Mouse (Mus musculus) forelimb bud, embryonic 11.5 days (tissue): ENCODE results near the gene Fbxl7.
A peak's percentile ranks its signal among the peaks of the same experiment; 100 is the strongest.
"Not testable (repeated sequence)": the region's sequence is repeated elsewhere in the genome, so short reads cannot be mapped to it uniquely, and the experiment has no call there.

Source experiments
- DNase-seq: peaks from one replicate; pipeline ENCODE4 v3.0.0-alpha.2; 2012; ENCODE audit warnings: low read depth, low spot score

Fbxl7 gene

DNA sequence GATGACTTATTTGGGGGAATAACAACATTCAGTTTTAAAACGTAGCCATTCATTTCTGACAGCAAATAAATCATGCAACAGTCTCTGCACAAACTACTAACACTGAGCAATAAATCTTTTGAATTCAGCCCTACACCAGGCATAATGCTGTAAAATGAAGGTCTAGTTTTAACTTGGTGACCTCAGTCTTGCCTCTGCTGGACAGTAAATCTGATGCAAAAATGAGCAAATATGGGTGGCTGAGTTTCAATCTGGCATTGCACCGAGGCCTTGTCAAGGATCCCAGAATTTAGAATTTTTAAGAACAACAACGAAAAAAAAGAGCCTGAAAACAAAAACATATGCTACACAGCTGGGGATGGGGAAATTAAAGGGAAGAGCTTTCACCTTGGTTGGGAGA lies 85.8 kb downstream of the Fbxl7 start:
- DNase-seq, result no peak

GRCm38 (mm10) chr15:26804046-26804445 lies 91.3 kb downstream of the Fbxl7 start:
- DNase-seq, result no peak

- no peak for DNase-seq
Observed at GRCm38 (mm10) chr15:26799457-26800021, 95.8 kb downstream of the Fbxl7 start.

- DNase-seq, result no peak
Observed at GRCm38 (mm10) chr15:26795937-26796336, 99.4 kb downstream of the Fbxl7 start.

DNA sequence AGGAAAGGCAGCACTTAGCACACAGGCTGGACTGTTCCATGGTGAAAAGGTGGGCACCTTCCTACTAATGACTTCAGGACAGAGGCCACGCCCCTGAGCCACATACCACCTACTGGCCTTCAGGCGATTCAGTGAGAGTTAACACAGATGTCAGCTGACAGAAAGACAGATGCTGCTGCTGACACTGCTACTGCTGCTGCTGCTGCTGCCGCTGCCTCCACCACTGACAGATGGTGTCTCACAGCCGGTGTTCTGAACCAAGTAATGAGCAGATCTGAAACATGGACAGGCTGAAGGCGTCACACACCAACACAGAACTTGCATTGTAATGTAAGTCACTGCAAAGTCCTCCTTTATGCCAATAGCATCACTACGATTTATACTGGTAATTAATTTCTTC lies 99.9 kb downstream of the Fbxl7 start:
- DNase-seq, result peak; percentile 36

GRCm38 (mm10) chr15:26787148-26787547 lies 108.2 kb downstream of the Fbxl7 start:
- DNase-seq, result no peak

DNA sequence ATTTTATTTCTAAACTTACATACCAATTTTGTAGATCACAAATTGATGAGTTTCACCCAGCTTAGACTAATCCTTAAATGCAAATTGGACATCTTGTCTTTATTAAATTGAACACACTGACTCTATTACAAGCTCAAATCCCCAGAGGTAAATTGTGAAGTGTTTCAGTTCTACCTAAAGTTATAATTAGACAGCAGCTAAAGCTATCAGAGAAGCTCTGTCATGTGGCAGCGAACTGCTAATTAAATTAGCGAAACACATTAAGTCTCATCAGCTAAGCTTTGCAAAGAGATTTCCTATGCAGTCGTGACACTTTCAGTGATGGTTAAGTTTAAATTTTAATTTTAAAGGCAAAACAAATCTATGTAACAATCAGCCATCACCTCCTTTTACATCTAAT lies 114.8 kb downstream of the Fbxl7 start:
- no peak for DNase-seq

DNA sequence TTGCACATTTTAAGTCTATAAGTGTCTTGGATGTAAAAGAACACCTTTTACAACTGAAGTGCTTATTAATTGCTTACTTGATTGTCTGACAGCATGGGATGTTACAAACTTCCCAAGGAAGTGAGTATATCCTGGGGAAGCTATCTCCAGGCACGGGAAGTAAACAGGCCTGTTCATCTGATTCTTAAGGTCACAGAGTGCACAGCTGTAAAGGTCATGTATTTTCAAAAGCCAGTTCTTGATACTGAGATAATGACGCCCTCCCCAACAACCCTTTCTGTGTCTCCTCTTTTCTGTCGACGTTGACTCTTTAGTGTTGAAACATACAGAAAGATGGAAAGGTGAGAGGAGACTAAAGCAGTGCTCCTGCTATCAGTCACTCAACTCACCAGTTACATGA lies 116.3 kb downstream of the Fbxl7 start:
- no peak for DNase-seq

GRCm38 (mm10) chr15:26775720-26776119 lies 119.7 kb downstream of the Fbxl7 start:
- DNase-seq, result no peak

GRCm38 (mm10) chr15:26774895-26775294 lies 120.5 kb downstream of the Fbxl7 start:
- no peak for DNase-seq

GRCm38 (mm10) chr15:26761651-26762050 lies 133.7 kb downstream of the Fbxl7 start:
- DNase-seq, result no peak

DNA sequence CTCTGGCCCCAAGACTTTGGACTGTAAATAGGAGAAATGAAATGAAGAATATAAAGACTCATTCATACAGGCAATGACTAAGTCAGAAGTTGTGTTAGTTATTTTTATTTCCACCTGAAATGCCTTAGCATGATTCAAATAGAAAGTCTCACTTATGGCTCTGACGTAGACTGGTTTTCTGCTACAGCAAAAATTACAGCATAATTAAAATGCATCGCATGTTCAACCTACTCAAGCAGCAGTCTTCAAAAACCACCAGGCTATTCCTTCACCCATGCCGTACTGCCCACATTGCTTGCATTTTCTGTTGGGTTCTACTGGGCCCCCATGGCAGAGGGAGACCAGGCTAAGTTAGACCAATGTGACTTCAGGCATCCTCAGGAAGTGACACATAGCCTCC lies 146.9 kb downstream of the Fbxl7 start:
- no peak for DNase-seq

DNA sequence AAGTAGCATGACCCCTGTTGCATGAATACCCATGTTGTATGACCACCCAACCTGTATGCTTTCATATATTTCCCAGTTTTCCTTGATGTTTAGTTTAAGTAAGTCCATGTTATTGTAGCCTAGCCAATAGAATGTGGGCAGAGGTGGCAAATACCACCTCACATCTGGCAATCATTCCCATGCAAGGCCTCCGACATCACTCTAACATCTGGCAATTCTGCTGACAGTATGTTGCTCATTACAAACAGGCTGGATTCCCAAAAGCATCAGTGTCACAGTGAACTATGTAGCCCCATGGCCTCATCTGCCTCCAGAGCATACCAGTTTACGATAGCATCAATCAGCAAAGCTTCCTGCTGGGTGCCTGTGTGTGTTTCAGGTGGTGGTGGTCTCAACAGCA lies 163.0 kb downstream of the Fbxl7 start:
- peak; percentile 52 for DNase-seq

DNA sequence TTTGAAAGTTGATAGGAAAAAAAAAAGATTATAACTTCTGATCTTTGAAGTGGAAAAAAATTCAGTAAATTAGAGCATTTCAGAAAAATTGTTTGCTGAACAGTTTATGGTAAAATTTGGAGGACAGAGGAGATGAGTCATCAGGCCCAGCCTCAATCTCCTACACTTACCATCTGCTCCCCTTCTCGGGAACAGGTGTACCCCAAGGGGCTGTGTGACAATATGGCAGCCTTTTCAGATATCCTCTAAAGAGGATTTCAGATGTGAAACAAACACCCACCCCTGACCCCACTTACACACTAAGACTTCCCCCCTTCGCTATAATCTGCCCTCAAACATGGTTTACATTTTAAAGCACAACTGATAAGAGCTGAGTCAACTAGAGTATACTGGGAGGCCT lies 164.6 kb downstream of the Fbxl7 start:
- no peak for DNase-seq

DNA sequence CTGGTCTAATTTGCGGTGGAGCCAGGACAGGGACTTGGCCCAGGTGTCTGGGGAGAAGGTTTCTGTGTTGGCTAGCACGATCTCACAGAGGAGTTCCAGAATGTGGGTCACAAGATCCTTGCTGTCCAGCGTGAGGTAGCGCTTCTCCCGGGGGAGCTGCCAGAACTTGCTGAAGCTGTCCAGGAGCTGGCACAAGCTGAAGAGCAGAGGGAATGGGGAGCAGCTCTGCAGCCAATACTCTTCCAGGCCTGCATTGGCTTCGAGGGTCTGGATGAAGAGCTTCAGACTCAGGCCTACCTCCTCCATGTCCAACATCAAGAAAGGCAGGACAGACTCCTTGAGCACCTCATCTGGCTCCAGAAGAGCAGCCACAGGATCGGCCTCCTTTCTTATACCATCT lies 166.0 kb downstream of the Fbxl7 start:
- DNase-seq, result not testable (repeated sequence)

DNA sequence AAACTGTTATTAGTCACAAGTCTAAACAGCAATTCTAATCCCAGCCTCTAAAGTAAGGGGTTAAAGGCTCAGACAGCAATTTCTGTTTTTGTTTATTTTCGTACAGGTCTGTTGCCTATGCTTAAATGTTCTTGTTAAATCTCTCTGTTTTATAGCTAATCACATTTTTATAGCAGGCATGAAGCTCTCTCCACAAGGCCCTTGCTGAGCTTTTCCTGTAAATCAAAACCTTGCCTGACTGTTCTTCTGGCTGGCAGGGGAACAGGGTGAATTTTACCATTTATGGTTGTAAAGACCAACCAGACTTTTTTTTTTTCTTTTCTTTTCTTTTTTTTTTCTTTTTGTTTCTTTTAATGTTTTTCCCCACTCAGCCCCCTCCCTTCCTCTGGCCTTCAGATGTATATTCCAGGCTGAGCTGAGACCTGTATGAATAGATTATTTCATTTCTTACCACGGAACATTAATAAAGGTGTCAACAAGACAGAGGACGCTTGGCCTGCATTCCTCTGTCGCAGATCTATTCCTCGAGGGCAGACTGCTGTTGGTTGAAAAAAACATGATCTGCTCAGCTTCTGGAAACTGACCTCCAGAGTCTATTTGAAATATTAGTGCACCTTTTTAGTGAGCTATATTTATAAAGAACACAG lies 176.9 kb downstream of the Fbxl7 start:
- DNase-seq, result peak; percentile 45

GRCm38 (mm10) chr15:26717952-26718351 lies 177.4 kb downstream of the Fbxl7 start:
- DNase-seq, result no peak

DNA sequence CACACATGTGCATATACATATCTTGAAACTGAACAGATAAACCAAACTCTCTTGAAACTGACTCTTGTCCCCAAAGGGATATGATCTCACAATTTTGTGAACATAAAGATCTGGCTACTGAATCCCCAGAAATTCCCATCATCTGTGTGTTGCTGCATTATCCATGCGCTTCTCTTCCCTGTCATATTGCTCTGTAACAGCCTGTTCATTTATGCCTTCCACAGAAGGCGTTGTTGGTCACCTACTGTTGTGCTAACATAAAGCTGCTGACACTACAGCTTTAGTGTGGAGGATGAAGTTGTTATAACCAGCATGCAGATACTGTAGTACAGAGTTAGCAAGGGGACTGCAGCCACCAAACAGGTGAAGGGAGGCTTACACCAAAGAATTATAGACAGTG lies 179.2 kb downstream of the Fbxl7 start:
- DNase-seq, result no peak

DNA sequence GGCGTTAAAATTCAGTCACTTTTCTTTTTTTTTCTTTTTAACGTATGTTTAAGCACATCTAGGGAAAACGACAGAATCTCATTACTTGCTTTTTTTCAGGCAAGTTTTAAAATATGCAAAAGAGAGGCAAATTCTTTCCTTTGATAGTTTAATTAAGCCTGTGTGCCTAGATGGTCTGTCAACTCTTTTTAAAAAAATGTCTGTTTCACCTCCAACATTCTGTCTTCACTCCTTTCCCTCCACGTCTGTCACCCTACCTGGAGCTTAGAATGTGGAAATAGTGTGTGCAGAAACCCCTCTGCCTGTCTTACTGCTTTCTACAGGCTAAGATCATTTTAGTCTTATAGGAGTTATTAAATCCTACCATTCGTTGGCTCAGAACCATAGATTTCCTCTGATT lies 179.7 kb downstream of the Fbxl7 start:
- no peak for DNase-seq

DNA sequence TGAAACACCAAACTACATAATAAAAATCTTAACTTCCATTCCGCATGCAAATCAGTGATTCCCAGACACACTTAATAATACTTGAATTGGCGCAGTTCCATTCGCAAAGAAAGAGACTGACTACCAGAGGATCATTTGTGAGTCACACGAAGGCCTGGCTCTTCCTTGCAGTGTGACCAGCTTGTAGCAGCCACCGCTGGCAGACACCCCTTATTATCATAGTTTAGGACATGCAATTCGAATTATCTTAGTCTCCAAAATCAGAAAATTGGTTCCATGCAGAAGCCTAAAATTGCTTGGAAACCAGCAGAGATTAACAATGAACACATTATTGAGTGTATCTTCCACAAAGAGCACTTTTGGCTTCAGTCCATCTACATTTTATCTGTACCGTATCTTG lies 183.1 kb downstream of the Fbxl7 start:
- DNase-seq, result no peak

GRCm38 (mm10) chr15:26704966-26705365 lies 190.4 kb downstream of the Fbxl7 start:
- DNase-seq, result no peak

- DNase-seq, result no peak
Observed at GRCm38 (mm10) chr15:26703156-26703840, 192.1 kb downstream of the Fbxl7 start.

DNA sequence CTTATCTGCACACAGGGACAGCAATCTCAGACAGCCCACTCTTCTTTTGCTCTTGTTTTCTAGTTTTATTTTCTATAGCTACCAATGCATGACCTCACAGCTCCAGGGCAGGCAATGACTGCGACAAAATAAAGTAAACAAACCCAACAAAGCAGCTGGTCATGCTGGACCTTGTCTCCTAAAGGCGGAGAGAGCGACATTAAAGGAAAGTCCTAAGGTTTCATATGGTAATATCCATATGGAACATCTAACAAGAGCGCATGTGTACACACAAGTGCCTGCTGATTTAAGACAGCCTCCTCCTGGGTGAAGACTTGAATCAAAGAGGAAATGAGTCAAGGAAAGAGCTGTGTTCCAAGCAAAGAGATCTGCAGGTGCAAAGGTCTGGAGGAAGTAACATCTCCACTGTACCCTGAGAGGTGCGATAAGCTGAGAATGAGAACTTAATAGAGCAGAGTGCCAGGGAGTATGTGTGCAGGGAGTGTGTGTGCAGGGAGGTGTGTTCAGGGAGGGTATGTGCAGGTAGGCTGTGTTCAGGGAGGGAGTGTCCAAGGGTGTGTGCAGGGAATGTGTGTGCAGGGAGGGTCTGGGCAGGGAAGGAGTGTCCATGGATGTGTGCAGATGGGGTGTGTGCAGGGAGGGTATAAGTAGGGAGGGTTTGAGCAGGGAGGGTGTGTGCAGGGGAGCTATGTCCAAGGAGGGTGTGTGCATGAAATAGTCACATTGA lies 193.3 kb downstream of the Fbxl7 start:
- DNase-seq, result no peak
